Mouse (Mus musculus): ENCODE measurements around the gene Dyx1c1. TPM values are rescaled to one million over a fixed set of nuclear protein-coding genes. Genes with fewer than 3 reads are reported as not detected.

The Dyx1c1 gene
- polyA plus RNA-seq, 1 experiment: not detected

GRCm38 (mm10) chr9:72961346-72961745 lies 2.8 kb downstream of the Dyx1c1 start:
- no peak for TF ChIP-seq GATA1 (IDR thresholded peaks at IDR 0.05; ENCODE audit: low read length)

DNA sequence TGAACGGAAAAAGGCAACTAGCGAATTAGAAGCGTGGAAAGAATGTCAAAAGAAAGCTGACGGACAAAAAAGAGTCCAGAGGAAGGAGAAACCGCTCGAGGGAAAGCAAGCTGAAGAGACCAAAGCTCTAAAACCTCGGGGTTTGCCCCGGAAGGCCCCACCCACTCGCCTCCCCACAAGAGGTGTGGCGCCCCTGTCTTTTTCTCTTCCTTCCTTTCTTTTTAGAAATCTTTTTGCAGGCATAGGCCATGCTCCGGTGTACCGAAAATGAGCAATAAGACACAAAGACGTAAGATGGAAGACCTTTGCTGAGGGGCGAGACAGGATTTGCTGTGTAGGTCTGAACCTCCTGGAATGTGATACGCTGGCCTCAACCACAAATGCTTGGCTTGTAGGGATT lies 3.4 kb downstream of the Dyx1c1 start:
- TF ChIP-seq GATA1 (IDR thresholded peaks at IDR 0.05; ENCODE audit: low read length): no peak

GRCm38 (mm10) chr9:72968349-72969061 lies 9.9 kb downstream of the Dyx1c1 start:
- TF ChIP-seq GATA1 (IDR thresholded peaks at IDR 0.05; ENCODE audit: low read length): no peak

DNA sequence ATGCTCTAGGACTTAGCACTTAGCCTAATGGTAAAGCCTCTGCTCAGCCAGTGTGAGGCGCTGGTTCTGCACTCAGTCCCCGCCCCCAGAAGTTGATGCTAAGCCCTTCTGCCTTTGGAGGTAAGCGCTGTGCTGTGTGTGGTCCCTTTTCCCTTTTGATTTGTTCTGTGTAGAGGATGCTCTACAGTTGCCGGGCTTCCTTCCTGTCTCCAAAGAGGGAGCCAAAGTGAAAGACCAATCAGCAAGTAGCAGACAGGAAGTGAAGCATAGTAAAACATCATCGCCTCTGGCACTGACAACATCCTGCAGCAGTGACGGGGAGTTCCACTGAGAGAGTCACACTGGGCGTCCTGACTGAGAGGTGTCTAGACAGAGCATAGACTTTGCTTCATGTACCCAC lies 11.3 kb downstream of the Dyx1c1 start:
- TF ChIP-seq GATA1 (IDR thresholded peaks at IDR 0.05; ENCODE audit: low read length): no peak

- TF ChIP-seq GATA1 (IDR thresholded peaks at IDR 0.05; ENCODE audit: low read length): no peak
Measured at GRCm38 (mm10) chr9:72972435-72972834, 13.8 kb downstream of the Dyx1c1 start.

DNA sequence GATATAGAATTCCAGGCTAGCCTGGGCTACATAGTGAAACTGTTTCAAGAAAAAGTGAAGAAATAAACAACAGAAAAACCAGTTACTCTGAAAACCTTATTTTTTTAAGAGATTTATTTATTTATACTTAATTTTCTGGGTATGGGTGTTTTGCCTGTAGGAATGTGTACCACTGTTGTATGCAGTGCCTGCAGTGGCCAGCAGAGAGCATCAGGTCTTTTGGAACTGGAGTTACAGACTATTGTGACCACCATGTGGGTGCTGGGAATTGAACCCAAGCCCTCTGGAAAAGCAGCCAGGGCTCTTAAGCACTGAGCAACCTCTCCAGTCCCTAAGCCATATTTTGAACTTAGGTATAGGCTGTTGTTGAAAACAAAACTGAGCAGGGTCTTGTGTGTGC lies 14.4 kb downstream of the Dyx1c1 start:
- TF ChIP-seq GATA1 (IDR thresholded peaks at IDR 0.05; ENCODE audit: low read length): no peak

DNA sequence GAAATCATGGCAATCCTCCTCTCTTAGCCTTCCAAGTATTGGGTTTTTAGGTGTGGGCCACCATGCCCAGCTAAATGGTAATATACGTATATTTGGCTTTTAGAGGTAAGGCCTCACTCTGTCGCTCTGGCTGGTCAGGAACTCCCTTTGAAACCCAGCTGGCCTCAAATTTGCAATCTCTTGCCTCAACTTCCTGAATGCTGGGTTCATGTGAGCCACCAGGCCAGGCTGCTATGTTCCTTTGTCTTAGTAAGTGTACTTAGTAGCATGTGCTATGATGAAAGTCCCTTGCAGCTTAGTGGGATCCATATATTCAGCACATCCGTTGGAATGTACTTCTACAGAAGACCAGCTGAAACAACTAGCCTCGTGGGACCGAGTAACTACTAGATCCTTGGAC lies 16.1 kb downstream of the Dyx1c1 start:
- TF ChIP-seq GATA1 (IDR thresholded peaks at IDR 0.05; ENCODE audit: low read length): no peak

GRCm38 (mm10) chr9:72975242-72975641 lies 16.7 kb downstream of the Dyx1c1 start:
- no peak for TF ChIP-seq GATA1 (IDR thresholded peaks at IDR 0.05; ENCODE audit: low read length)

GRCm38 (mm10) chr9:72983066-72983465 lies 24.5 kb downstream of the Dyx1c1 start:
- TF ChIP-seq GATA1 (IDR thresholded peaks at IDR 0.05; ENCODE audit: low read length): no peak

DNA sequence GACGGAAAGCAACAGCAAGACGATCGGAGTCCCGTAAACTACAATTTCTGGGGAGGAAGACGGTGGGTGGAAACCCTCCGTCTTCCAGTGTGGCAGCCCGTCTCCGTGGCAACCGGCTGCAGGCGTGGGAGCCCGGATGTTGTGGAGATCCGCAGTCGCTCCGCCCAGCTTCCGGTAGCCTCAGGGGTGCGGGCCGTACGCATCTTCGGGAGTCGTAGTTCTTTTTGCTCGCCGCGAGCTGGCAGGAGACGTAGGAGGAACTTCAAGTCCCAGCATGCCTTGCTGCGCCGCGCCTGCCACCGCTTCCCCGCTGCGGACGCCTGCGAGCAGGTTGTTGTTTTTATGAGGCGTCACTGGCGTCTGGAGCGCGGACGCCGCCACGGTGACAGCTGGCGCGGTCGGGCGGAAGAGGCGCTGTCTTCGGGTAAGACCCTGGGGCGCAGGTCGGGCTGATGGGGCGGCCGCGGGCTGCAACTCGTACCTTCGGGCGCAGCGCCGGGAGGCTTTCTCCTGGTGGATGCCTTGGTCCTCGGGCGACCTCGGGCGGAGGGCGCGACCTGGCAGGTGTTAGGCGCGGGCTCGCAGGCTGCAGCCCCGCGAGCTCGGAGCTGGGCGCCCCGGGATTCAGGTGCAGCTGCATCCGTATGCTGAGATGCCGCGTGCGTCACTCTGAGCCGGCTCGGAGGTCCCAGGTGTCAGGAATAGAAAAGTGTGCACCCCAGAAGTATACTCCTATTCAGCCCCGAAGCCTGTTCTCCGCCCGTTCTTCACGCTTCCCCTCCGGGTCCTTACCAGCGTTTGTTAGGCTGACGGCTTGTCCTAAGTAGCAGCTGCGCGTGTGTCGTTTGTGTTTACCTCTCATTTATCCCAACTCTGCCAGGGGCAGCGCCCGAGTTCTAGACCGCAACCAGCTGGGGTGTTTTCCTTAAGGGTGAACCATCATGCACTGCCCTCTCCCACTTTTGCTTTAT lies 26.9 kb downstream of the Dyx1c1 start, which contains the start of the genes Ccpg1os and Ccpg1:
Ccpg1os (minus strand) TSS at position 133 of the 971 bp plus-strand sequence.
Ccpg1 (plus strand) TSS at position 180 of the 971 bp plus-strand sequence.
- TF ChIP-seq GATA1 (IDR thresholded peaks at IDR 0.05; ENCODE audit: low read length): no peak

GRCm38 (mm10) chr9:72987703-72988102 lies 29.1 kb downstream of the Dyx1c1 start:
- no peak for TF ChIP-seq GATA1 (IDR thresholded peaks at IDR 0.05; ENCODE audit: low read length)

GRCm38 (mm10) chr9:72988706-72989105 lies 30.1 kb downstream of the Dyx1c1 start:
- no peak for TF ChIP-seq GATA1 (IDR thresholded peaks at IDR 0.05; ENCODE audit: low read length)

- no peak for TF ChIP-seq GATA1 (IDR thresholded peaks at IDR 0.05; ENCODE audit: low read length)
Measured at GRCm38 (mm10) chr9:72991420-72991819, 32.8 kb downstream of the Dyx1c1 start.

DNA sequence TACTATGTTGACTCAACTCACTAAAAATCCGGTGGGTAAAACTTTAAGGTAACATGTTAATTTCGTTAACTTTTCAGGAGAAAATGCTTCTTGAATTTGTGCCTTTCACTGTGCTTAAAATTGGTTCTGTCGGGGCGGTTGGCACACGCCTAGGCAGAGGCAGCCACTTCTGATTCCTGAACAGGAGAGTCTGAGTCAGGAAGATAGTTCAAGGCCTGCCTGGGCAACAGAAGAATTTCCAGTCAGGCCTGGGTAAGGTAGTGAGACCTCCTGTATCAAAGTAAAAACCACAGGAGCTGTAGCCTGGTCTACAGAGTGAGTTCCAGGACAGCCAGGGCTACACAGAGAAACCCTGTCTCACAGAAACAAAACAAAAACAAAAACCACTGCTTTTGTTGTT lies 34.0 kb downstream of the Dyx1c1 start:
- no peak for TF ChIP-seq GATA1 (IDR thresholded peaks at IDR 0.05; ENCODE audit: low read length)

DNA sequence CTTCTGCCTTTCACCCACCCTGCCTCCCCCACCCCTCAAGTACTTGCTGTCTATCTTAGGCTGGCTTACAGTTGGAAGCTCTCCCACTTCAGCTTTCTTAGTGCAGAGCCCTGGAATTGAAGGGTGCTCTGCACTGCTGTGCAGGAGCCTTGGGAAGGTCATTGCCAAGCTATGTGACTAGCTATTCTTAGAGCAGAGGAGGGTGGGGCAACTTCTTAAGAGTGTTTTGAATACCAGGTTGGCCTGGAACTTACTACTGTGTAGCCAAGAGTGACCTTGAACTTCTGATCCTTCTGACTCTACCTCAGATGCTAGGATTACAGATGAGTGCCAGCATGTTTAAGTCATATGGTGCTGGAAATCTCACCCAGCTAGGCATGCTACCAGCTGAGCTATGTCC lies 37.6 kb downstream of the Dyx1c1 start:
- TF ChIP-seq GATA1 (IDR thresholded peaks at IDR 0.05; ENCODE audit: low read length): no peak

DNA sequence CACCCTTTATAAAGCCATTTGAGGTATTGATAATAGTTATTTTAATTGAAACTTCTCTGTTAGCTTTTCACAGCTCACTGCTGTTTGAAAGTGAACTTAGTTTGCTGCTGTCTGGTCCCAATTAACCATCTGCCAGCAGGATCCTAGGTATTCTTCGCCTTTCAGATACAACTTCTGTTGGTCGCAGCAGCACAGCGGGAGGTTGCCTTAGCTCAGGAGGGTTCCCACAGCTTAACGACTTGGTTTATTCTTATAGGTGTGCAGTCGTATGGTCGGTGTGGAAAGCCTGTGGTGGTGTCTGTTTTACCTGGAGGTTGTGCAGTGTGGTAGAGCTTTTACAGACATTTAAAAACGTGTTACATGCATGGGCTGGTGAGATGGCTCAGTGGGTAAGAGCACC lies 38.2 kb downstream of the Dyx1c1 start:
- TF ChIP-seq GATA1 (IDR thresholded peaks at IDR 0.05; ENCODE audit: low read length): no peak

All from G1E-ER4 (cell line).